Comparison of ENCODE assay signal across 9 mouse cellular contexts in genomic region chr1:89102231-89103003, GRCm38 (mm10). TPM values are rescaled to one million over a fixed set of nuclear protein-coding genes. Genes with fewer than 3 reads are reported as not detected.
DNase-seq lines count a peak whose midpoint lies in the region; ATAC-seq lines count a peak whose summit lies in the region.
"Had no signal": no experiment of that assay in that cellular context is flagged by ENCODE, and none has a peak within 500 bp of the region (broad histone marks: within the 10 kb centered on the region; RNA-seq: fewer than 3 reads in every experiment).

No protein-coding gene starts in this region.

- DNase-seq in heart, adult 11 months: peak; percentile 91
- DNase-seq in heart, postnatal 36 days: no peak
- DNase-seq in lung, postnatal 10 days: no peak
- DNase-seq in gastrocnemius, adult 18-20 months (ENCODE audit: low spot score): no peak

- ATAC-seq in lung, embryonic 16.5 days (ENCODE audit: low read depth): no peak; the same call in 1 of the 2 replicates
- ATAC-seq in heart, embryonic 16.5 days (replicated peaks; ENCODE audit: extremely low read depth, insufficient read depth, low FRiP score): peak; percentile 80
- ATAC-seq in stomach, embryonic 14.5 days (ENCODE audit: insufficient number of reproducible peaks, insufficient read depth, low FRiP score, low read depth): no peak
- ATAC-seq in erythroid progenitor cell, adult 5-6 weeks (replicated peaks; ENCODE audit: low FRiP score, poor library complexity, severe bottlenecking): no peak
- ATAC-seq: forebrain, embryonic 16.5 days had no signal

- no peaks in the 10 kb centered on the region for H3K9me3 ChIP-seq in lung, embryonic 16.5 days (ENCODE audit: control insufficient read depth, low read length)
- no peaks in the 10 kb centered on the region for H3K9me3 ChIP-seq in heart, embryonic 16.5 days (replicated peaks; ENCODE audit: control insufficient read depth, low read length)
- no peaks in the 10 kb centered on the region for H3K9me3 ChIP-seq in stomach, embryonic 14.5 days (ENCODE audit: control insufficient read depth, low read depth, low read length)

- peaks cover 53% of the 10 kb centered on the region for H3K4me1 ChIP-seq in lung, embryonic 16.5 days (replicated peaks; ENCODE audit: control insufficient read depth, insufficient read depth, low read length)
- H3K4me1 ChIP-seq in heart, embryonic 16.5 days (ENCODE audit: control insufficient read depth, insufficient read depth, low read length): peaks cover 45% of the 10 kb centered on the region
- H3K4me1 ChIP-seq in stomach, embryonic 14.5 days (ENCODE audit: control insufficient read depth, insufficient read depth, low read length): peaks cover 41% of the 10 kb centered on the region

- peak overlapping the region; percentile 72 for H3K27ac ChIP-seq in lung, embryonic 16.5 days (ENCODE audit: low read length)
- H3K27ac ChIP-seq in heart, embryonic 16.5 days (ENCODE audit: low read length): peak overlapping the region; percentile 96
- H3K27ac ChIP-seq in stomach, embryonic 14.5 days (ENCODE audit: low read length): peak overlapping the region; percentile 68; the same call in 1 of the 2 replicates

- H3K4me3 ChIP-seq in lung, embryonic 16.5 days (ENCODE audit: low read length): no peak overlapping the region
- peak overlapping the region; percentile 12; the same call in 1 of the 2 replicates for H3K4me3 ChIP-seq in heart, embryonic 16.5 days (ENCODE audit: low read length)
- H3K4me3 ChIP-seq in stomach, embryonic 14.5 days (ENCODE audit: low read depth, low read length): no peak overlapping the region

- WGBS in lung, embryonic 16.5 days: 52% methylated on average over 13 of the region's 15 CpGs
- WGBS in heart, embryonic 16.5 days: 38% methylated on average over 14 of the region's 15 CpGs
- 60% methylated on average over 13 of the region's 15 CpGs for WGBS in stomach, embryonic 14.5 days

- no peaks in the 10 kb centered on the region for H3K36me3 ChIP-seq in lung, embryonic 16.5 days (ENCODE audit: control insufficient read depth, insufficient read depth, low read length)
- no peaks in the 10 kb centered on the region for H3K36me3 ChIP-seq in heart, embryonic 16.5 days (ENCODE audit: control insufficient read depth, insufficient read depth)
- no peaks in the 10 kb centered on the region for H3K36me3 ChIP-seq in stomach, embryonic 14.5 days (ENCODE audit: control insufficient read depth, insufficient read depth, low read length)

- peak overlapping the region; percentile 20; the same call in 1 of the 2 replicates for H3K4me2 ChIP-seq in lung, embryonic 16.5 days (ENCODE audit: low read depth, low read length)
- H3K4me2 ChIP-seq in heart, embryonic 16.5 days (ENCODE audit: low read depth, low read length): peak overlapping the region; percentile 51
- H3K4me2 ChIP-seq in stomach, embryonic 14.5 days (replicated peaks; ENCODE audit: low read depth, low read length): no peak overlapping the region

- peak overlapping the region; percentile 54 for H3K9ac ChIP-seq in lung, embryonic 16.5 days (ENCODE audit: low read length)
- H3K9ac ChIP-seq in heart, embryonic 16.5 days (ENCODE audit: low read length): peak overlapping the region; percentile 62
- H3K9ac ChIP-seq in stomach, embryonic 14.5 days (replicated peaks; ENCODE audit: low read depth, low read length): no peak overlapping the region

- no peaks in the 10 kb centered on the region for H3K27me3 ChIP-seq in lung, embryonic 16.5 days (ENCODE audit: control insufficient read depth, insufficient read depth, low read depth, low read length)
- no peaks in the 10 kb centered on the region for H3K27me3 ChIP-seq in heart, embryonic 16.5 days (ENCODE audit: control insufficient read depth, insufficient read depth, low read length)
- H3K27me3 ChIP-seq in stomach, embryonic 14.5 days (ENCODE audit: control insufficient read depth, insufficient read depth, low read length): no peaks in the 10 kb centered on the region

- intact Hi-C loops in heart, postnatal 36 days (cut with DNase I): no loop called here

RNA-seq across cellular contexts. Expression of gene Sh3bp4, which starts 32.2 kb away (rescaled TPM):
- total RNA-seq in heart, postnatal 36 days (2021): 10 to 100 TPM; 11.3 to 11.8 TPM
- 26.4 and 27.8 TPM in 2 replicates for polyA plus RNA-seq in lung, embryonic 16.5 days (2015; fragmentation: Nextera tagmentation; extraction: Ambion mirVana)
- polyA plus RNA-seq in heart, embryonic 16.5 days (2015; fragmentation: Nextera tagmentation; extraction: Ambion mirVana): 19.2 and 25.0 TPM in 2 replicates
- polyA plus RNA-seq in stomach, embryonic 14.5 days (2014; fragmentation: Nextera tagmentation; extraction: Ambion mirVana): 22.4 and 24.3 TPM in 2 replicates
- 0.72 TPM in 1 of 2 replicates, not detected in the other for total RNA-seq in erythroid progenitor cell, adult 5-6 weeks (2015; ENCODE audit: low replicate concordance)
- not detected in 2 replicates for total RNA-seq in erythroid progenitor cell, adult 5-6 weeks (2017; ENCODE audit: low replicate concordance)
- 1 to 10 TPM; 2.5 to 3.7 TPM for total RNA-seq in gastrocnemius, adult 18-20 months (2021)
